Mouse (Mus musculus) kidney, adult 2 months (tissue): ENCODE measurements around the gene Mat1a. TPM values are rescaled to one million over a fixed set of nuclear protein-coding genes. Genes with fewer than 3 reads are reported as not detected.

ENCODE experiments used
- DNase-seq: peaks from one replicate; pipeline ENCODE4 v3.0.0; 2021
- H3K27ac ChIP-seq: fragments of 200-500 bp; 2 replicates; pipeline ENCODE4 v1.5.1; 2012; ENCODE audit warnings: low read depth, low read length, control low read depth, inconsistent platforms; ENCODE audit not compliant: insufficient read depth
- H3K27me3 ChIP-seq: fragments of 200-500 bp; replicated peaks from 2 replicates; pipeline ENCODE4 v1.6.1; 2012; ENCODE audit warnings: mild to moderate bottlenecking, moderate library complexity, low read length, inconsistent platforms; ENCODE audit not compliant: control insufficient read depth, insufficient read depth
- H3K36me3 ChIP-seq: fragments of 200-500 bp; 2 replicates; pipeline ENCODE4 v1.6.1; 2012; ENCODE audit warnings: mild to moderate bottlenecking, moderate library complexity, low read length, inconsistent platforms; ENCODE audit not compliant: control insufficient read depth, insufficient read depth
- H3K4me1 ChIP-seq: fragments of 200-500 bp; 2 replicates; pipeline ENCODE4 v1.6.1; 2011; ENCODE audit warnings: low read length; ENCODE audit not compliant: control insufficient read depth, insufficient read depth
- H3K4me3 ChIP-seq: fragments of 200-500 bp; 2 replicates; pipeline ENCODE4 v1.5.1; 2011; ENCODE audit warnings: mild to moderate bottlenecking, low read depth, low read length, control low read depth; ENCODE audit not compliant: insufficient read depth
- CTCF ChIP-seq: fragments of 200-500 bp; conservative IDR thresholded peaks from 2 replicates; pipeline ENCODE4 v1.5.1; 2011; ENCODE audit warnings: low read depth, mild to moderate bottlenecking, control low read depth, low read length, moderate library complexity, mixed read lengths; ENCODE audit not compliant: insufficient read depth, insufficient read length
- POLR2A ChIP-seq: fragments of 200-500 bp; IDR thresholded peaks from one replicate; pipeline ENCODE4 v1.6.1; 2011; ENCODE audit warnings: low read depth, low read length, control low read depth
- WGBS: fragments of 180-500 bp; shearing (Covaris S2); methylation state at CpG from one replicate; pipeline ENCODE4 v1.1.7; 2018; 5-methylcytosine and 5-hydroxymethylcytosine counted together
- polyA plus RNA-seq: library from polyadenylated mRNA; depleted of rRNA; stranded (reverse); fragments of >200 nt; gene quantifications from 2 replicates; pipeline ENCODE4 v1.2.3, GENCODE M21; 2012

Gene Mat1a
- polyA plus RNA-seq, 1 experiment, result 0.05 TPM

GRCm38 (mm10) chr14:41137006-41137405 is 32.2 kb downstream of the Mat1a start:
- H3K27me3 ChIP-seq, result no peaks in the 10 kb centered on the region
- no peak for DNase-seq
- no peak overlapping the region for H3K27ac ChIP-seq
- TF ChIP-seq CTCF, result no peak
- no peaks in the 10 kb centered on the region for H3K4me1 ChIP-seq
- no peak overlapping the region for H3K4me3 ChIP-seq
- H3K36me3 ChIP-seq, result no peaks in the 10 kb centered on the region

GRCm38 (mm10) chr14:41140686-41141085 is 35.9 kb downstream of the Mat1a start:
- no peak overlapping the region for H3K27ac ChIP-seq
- H3K36me3 ChIP-seq, result no peaks in the 10 kb centered on the region
- TF ChIP-seq CTCF (no peak), POLR2A (no peak)
- no peak overlapping the region for H3K4me3 ChIP-seq
- H3K27me3 ChIP-seq, result no peaks in the 10 kb centered on the region
- no peaks in the 10 kb centered on the region for H3K4me1 ChIP-seq
- WGBS, result 92% methylated on average over 1 of the region's 1 CpGs
- peak; percentile 33 for DNase-seq

GRCm38 (mm10) chr14:41146035-41146434 is 41.2 kb downstream of the Mat1a start:
- no peak for DNase-seq
- WGBS, result 46% methylated on average over 6 of the region's 6 CpGs
- TF ChIP-seq CTCF, result no peak
- TF ChIP-seq POLR2A, result no peak
- Histone ChIP-seq H3K4me3 (no peak overlapping the region), H3K27me3 (no peaks in the 10 kb centered on the region), H3K4me1 (no peaks in the 10 kb centered on the region), H3K36me3 (no peaks in the 10 kb centered on the region), H3K27ac (no peak overlapping the region)

GRCm38 (mm10) chr14:41146922-41147321 is 42.1 kb downstream of the Mat1a start:
- Histone ChIP-seq H3K4me1 (no peaks in the 10 kb centered on the region), H3K27ac (no peak overlapping the region), H3K27me3 (no peaks in the 10 kb centered on the region), H3K36me3 (no peaks in the 10 kb centered on the region), H3K4me3 (no peak overlapping the region)
- 78% methylated on average over 3 of the region's 3 CpGs for whole genome bisulfite sequencing
- no peak for TF ChIP-seq POLR2A
- TF ChIP-seq CTCF, result no peak
- no peak for DNase-seq

- no peaks in the 10 kb centered on the region for H3K4me1 ChIP-seq
- no peak for DNase-seq
- no peak overlapping the region for H3K27ac ChIP-seq
- H3K4me3 ChIP-seq, result no peak overlapping the region
- no peaks in the 10 kb centered on the region for H3K36me3 ChIP-seq
- no peak for TF ChIP-seq POLR2A
- TF ChIP-seq CTCF, result no peak
- H3K27me3 ChIP-seq, result no peaks in the 10 kb centered on the region
- WGBS, result 84% methylated on average over 2 of the region's 2 CpGs
These were observed 42.5 kb downstream of the Mat1a start for GRCm38 (mm10) chr14:41147356-41147755.

GRCm38 (mm10) chr14:41151220-41151898 is 46.5 kb downstream of the Mat1a start, which contains the start of gene Mbl1:
TSS of gene Mbl1 (plus strand) at chr14:41151458.
- TF ChIP-seq POLR2A, result no peak
- no peak for TF ChIP-seq CTCF
- Histone ChIP-seq H3K4me1 (no peaks in the 10 kb centered on the region), H3K36me3 (no peaks in the 10 kb centered on the region), H3K4me3 (no peak within 1 kb of the TSS), H3K27me3 (no peaks in the 10 kb centered on the region), H3K27ac (no peak within 1 kb of the TSS)
- 73% methylated on average over 7 of the region's 7 CpGs for WGBS
- peak; percentile 78 for DNase-seq

- Histone ChIP-seq H3K27ac (no peak overlapping the region), H3K4me3 (no peak overlapping the region), H3K4me1 (peaks cover 4% of the 10 kb centered on the region; the same call in 1 of the 2 replicates), H3K27me3 (no peaks in the 10 kb centered on the region), H3K36me3 (no peaks in the 10 kb centered on the region)
- no peak for DNase-seq
- 88% methylated on average over 4 of the region's 4 CpGs for WGBS
- TF ChIP-seq POLR2A (no peak), CTCF (no peak)
These were observed 55.2 kb downstream of the Mat1a start for GRCm38 (mm10) chr14:41160076-41160475.
